Mouse (Mus musculus) heart, embryonic 13.5 days (tissue): ENCODE measurements at regions not wholly inside any gene's neighbourhood (a gene's known extent, or its start where the extent isn't known, plus 50 kb on each side); places are given as distances from the start of the nearest gene placed in this dataset.

Source experiments
- ATAC-seq: fragments of 200-750 bp; cut with Nextera tagmentation; 2 replicates; pipeline ENCODE4 v1.8.0; 2017; ENCODE audit warnings: moderate TSS enrichment; ENCODE audit not compliant: insufficient number of reproducible peaks, low FRiP score, low TSS enrichment; ENCODE audit errors: extremely low read depth
- H3K27ac ChIP-seq: fragments of 300-500 bp; sonication (generic); replicated peaks from 2 replicates; pipeline ENCODE4 v1.5.1; 2015; ENCODE audit warnings: moderate library complexity, mild to moderate bottlenecking, inconsistent platforms
- H3K27me3 ChIP-seq: fragments of 300-500 bp; sonication (generic); replicated peaks from 2 replicates; pipeline ENCODE4 v1.6.1; 2015; ENCODE audit warnings: mild to moderate bottlenecking, inconsistent platforms
- H3K36me3 ChIP-seq: fragments of 300-500 bp; sonication (generic); 2 replicates; pipeline ENCODE4 v1.6.1; 2015; ENCODE audit warnings: mild to moderate bottlenecking, inconsistent platforms
- H3K4me1 ChIP-seq: fragments of 300-500 bp; sonication (generic); 2 replicates; pipeline ENCODE4 v1.6.1; 2015; ENCODE audit warnings: inconsistent platforms
- H3K4me2 ChIP-seq: fragments of 300-500 bp; sonication (generic); 2 replicates; pipeline ENCODE4 v1.6.1; 2015; ENCODE audit warnings: inconsistent platforms, mild to moderate bottlenecking, moderate library complexity
- H3K4me3 ChIP-seq: fragments of 300-500 bp; sonication (generic); 2 replicates; pipeline ENCODE4 v1.5.1; 2015; ENCODE audit warnings: moderate library complexity, mild to moderate bottlenecking, inconsistent platforms
- H3K9ac ChIP-seq: fragments of 300-500 bp; sonication (generic); 2 replicates; pipeline ENCODE4 v1.6.1; 2015; ENCODE audit warnings: inconsistent platforms, mild to moderate bottlenecking, moderate library complexity
- H3K9me3 ChIP-seq: fragments of 300-500 bp; sonication (generic); 2 replicates; pipeline ENCODE4 v1.6.1; 2016; ENCODE audit warnings: inconsistent platforms
- WGBS: fragments of 180-500 bp; shearing (Covaris S2); methylation state at CpG from one replicate; pipeline ENCODE4 v1.1.7; 2015; ENCODE audit warnings: mixed read lengths; 5-methylcytosine and 5-hydroxymethylcytosine counted together

DNA sequence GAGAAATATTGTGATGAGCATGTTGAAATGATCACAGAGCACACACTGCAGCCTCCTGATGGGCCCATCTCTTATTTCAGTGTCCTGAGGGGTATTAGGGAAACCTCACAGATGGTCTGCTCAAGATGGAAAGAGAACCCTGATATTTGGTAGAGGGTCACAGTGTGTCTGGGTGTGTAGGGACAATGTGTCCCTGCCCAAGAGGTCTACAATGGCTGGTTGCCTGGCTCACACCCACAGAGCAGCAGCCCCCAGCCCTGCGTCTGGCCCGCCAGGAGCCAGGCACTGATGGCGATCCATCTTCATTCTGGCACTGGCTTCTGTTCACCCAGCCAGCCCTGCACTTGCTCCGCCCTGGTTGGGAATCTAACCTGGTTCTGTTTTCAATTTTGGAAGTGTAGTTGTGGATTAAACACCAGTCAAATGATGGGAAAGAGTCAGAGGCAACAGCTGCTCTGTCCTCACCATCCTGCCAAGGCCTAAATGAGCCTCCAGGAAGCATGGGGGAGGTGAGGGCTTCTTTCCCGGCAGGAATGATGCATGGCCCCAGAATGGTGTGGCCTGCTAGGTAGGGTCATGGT, 216.5 kb upstream of the Mki67 start:
- ATAC-seq = no peak
- Histone ChIP-seq H3K9me3 (no peaks in the 10 kb centered on the region), H3K36me3 (no peaks in the 10 kb centered on the region), H3K4me2 (no peak overlapping the region), H3K9ac (no peak overlapping the region), H3K27ac (no peak overlapping the region), H3K4me3 (no peak overlapping the region), H3K4me1 (no peaks in the 10 kb centered on the region), H3K27me3 (no peaks in the 10 kb centered on the region)
- whole genome bisulfite sequencing = 60% methylated on average over 5 of the region's 5 CpGs

DNA sequence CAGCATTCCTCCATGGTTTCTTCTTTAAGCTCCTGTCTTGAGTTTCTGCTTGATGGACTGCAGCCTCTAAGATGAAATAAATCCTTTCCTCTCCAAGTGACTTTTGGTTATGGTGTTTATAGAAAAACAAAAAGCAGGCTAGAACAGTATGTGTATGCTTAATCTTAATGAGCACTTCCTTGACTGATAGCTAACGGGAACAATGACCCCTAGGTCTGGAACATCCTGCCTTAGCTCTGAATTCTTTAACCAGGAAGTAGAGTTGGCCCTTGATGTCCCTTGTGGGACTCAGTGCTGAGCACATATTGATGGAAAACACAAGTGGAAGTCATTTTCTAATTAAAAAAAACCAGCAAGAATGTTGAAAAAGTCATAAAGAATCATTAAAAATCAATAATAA, 219.0 kb upstream of the Mki67 start:
- Histone ChIP-seq H3K4me3 (no peak overlapping the region), H3K27me3 (no peaks in the 10 kb centered on the region), H3K9ac (no peak overlapping the region), H3K36me3 (no peaks in the 10 kb centered on the region), H3K27ac (no peak overlapping the region), H3K4me1 (no peaks in the 10 kb centered on the region), H3K9me3 (no peaks in the 10 kb centered on the region), H3K4me2 (no peak overlapping the region)
- WGBS = 51% methylated on average over 1 of the region's 1 CpGs
- ATAC-seq = no peak

DNA sequence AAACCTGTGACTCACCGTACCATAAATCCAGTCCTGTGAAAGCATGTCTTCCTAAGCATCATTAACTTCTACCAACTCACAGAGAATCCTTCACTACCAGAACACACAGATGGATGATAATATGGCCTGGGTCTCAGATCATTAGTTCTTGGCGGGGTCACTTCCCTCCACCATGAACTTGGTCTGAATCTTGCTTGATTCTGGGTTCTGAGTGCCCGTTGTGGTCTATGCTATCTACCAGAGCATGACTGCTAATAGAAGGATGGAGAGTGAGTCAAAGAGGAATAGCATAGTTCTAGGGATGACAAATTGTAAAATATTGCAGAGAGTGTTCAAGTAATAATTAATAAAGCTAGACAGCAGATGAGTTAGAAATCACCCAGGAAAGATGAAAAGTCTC, 221.3 kb upstream of the Mki67 start:
- Histone ChIP-seq H3K27me3 (no peaks in the 10 kb centered on the region), H3K4me3 (no peak overlapping the region)

DNA sequence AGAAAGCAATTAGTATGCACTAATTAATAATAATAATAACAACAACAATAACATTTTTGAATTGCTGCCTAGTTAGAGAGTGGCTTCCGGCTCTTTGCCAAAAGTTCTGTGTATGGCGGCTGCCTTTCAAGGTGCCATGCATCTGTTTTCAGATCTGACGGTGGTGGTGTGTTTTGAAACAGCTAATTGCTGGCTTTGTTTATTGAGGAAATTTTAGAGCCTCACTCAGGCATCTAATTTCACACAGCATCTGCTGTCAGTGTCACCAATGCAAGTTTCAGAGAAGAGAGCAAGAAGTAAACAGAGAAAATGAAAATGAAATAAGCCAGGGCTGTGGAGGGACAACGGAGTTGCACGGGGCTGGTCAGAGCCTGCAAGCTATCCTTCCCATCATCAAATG, 223.2 kb upstream of the Mki67 start:
- 75% methylated on average over 5 of the region's 5 CpGs for WGBS
- H3K9ac ChIP-seq = no peak overlapping the region
- ATAC-seq = no peak

More for the DNA sequence above, 221.3 kb upstream of the Mki67 start:
- Histone ChIP-seq H3K27ac (no peak overlapping the region), H3K4me2 (no peak overlapping the region), H3K9ac (no peak overlapping the region), H3K4me1 (no peaks in the 10 kb centered on the region), H3K9me3 (no peaks in the 10 kb centered on the region), H3K36me3 (no peaks in the 10 kb centered on the region)
- no peak for ATAC-seq
- WGBS = 77% methylated on average over 3 of the region's 3 CpGs

DNA sequence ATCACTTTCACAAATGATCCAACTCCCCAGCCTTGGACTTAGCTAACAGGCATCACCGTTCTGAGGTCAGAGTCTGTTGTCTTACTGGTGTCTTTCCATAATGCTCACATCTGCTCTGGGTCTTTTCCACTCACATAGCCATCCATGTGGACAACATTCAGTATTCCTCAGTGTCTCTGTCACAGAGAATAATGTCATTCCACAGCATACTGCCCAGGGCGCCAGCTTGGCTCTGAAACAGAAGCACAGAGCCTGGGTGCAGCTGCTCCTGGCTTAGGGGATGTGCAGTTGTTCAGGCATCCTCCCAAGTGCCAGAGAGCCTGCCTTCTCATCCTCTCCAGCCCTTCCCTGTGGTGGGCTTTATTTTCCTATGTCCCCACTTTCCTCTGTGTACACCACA, 226.7 kb upstream of the Mki67 start:
- Histone ChIP-seq H3K4me1 (no peaks in the 10 kb centered on the region), H3K27ac (no peak overlapping the region), H3K4me3 (no peak overlapping the region), H3K9me3 (no peaks in the 10 kb centered on the region), H3K4me2 (no peak overlapping the region), H3K9ac (no peak overlapping the region), H3K36me3 (no peaks in the 10 kb centered on the region), H3K27me3 (no peaks in the 10 kb centered on the region)
- no peak for ATAC-seq
- 66% methylated on average over 2 of the region's 2 CpGs for WGBS

More for the DNA sequence above, 223.2 kb upstream of the Mki67 start:
- Histone ChIP-seq H3K4me3 (no peak overlapping the region), H3K4me1 (no peaks in the 10 kb centered on the region), H3K4me2 (no peak overlapping the region), H3K27me3 (no peaks in the 10 kb centered on the region), H3K9me3 (no peaks in the 10 kb centered on the region), H3K27ac (no peak overlapping the region), H3K36me3 (no peaks in the 10 kb centered on the region)

DNA sequence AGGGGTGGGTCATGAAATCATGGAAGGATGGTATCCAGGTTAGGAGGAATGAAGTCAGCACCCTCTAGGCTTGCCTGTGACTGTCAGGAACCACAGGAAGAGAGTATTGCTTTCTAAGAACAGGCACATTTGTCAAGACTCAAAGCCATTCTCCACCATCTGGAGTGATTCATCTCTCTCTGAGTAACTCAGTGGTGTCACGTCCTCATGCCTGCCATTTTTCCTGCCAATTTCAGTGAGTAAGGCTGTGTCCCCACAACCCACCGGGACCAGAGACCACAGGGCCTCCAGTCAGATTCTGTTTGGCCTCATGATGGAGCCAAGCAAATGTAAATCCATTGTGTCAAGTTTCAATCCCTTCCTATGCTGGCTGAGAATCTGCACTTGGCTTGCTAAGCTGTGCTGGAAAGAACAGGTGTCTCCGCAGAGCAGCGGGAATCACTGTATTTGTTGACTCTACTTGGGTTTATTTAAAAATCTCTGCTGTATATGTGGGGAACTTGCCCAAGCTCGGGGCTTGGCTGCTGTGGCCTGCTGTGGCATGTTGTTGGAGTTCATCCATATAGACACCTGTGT, 230.0 kb upstream of the Mki67 start:
- Histone ChIP-seq H3K36me3 (no peaks in the 10 kb centered on the region), H3K27me3 (no peaks in the 10 kb centered on the region; the same call in 1 of the 2 replicates), H3K4me2 (no peak overlapping the region), H3K4me1 (no peaks in the 10 kb centered on the region), H3K4me3 (no peak overlapping the region), H3K9me3 (no peaks in the 10 kb centered on the region), H3K27ac (no peak overlapping the region), H3K9ac (no peak overlapping the region)
- WGBS = 73% methylated on average over 5 of the region's 5 CpGs
- no peak for ATAC-seq

DNA sequence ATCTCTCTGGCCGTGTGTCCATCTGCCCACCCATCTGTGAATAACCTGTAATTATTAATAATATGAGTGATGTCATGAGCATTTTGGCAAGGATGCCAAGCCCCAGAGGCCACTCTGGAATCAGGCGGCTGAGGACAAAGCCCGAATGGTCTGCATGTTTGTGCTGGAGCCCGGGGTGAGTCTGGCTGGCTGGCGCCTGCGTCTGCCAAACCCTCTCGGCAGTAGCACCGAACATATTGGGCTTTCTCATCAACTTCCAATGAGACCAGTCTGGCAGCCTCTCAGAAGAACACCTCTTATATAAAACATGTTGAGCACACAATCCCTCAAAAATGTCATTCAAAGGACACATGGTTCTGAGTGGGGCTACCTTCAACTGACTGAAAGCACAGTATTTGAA, 244.9 kb upstream of the Mki67 start:
- Histone ChIP-seq H3K4me2 (no peak overlapping the region), H3K27ac (no peak overlapping the region), H3K36me3 (no peaks in the 10 kb centered on the region), H3K4me1 (no peaks in the 10 kb centered on the region), H3K27me3 (no peaks in the 10 kb centered on the region), H3K9ac (no peak overlapping the region), H3K4me3 (no peak overlapping the region), H3K9me3 (no peaks in the 10 kb centered on the region)
- no peak for ATAC-seq
- WGBS = 83% methylated on average over 8 of the region's 8 CpGs

DNA sequence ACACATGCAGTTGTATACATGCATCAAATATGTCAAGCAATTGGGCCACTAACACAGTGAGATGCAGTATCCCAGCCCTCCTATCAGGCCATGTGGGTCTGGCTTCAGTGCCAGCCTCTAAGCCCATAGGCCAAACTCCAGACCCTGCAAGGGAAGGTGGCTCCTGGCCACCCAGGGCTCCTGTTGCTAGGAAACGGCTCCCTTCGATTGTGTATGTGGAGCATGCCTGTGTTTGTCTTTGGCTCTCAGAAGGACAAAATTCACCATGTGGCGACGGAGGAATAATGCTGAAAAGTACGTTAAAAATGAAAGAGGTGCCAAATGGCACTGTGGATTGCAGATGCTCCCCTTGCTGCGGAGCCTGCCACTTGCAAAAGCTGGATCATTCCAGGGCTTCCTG, 249.4 kb upstream of the Mki67 start:
- no peaks in the 10 kb centered on the region for H3K4me1 ChIP-seq
- no peaks in the 10 kb centered on the region for H3K36me3 ChIP-seq
- ATAC-seq = no peak
- no peak overlapping the region for H3K4me3 ChIP-seq
- no peak overlapping the region for H3K4me2 ChIP-seq
- 62% methylated on average over 6 of the region's 6 CpGs for WGBS
- H3K27me3 ChIP-seq = 0 out of 2 replicates have a peak, but pooled peaks cover 4% of the 10 kb centered on the region
- H3K9ac ChIP-seq = no peak overlapping the region
- H3K27ac ChIP-seq = no peak overlapping the region
- no peaks in the 10 kb centered on the region for H3K9me3 ChIP-seq

DNA sequence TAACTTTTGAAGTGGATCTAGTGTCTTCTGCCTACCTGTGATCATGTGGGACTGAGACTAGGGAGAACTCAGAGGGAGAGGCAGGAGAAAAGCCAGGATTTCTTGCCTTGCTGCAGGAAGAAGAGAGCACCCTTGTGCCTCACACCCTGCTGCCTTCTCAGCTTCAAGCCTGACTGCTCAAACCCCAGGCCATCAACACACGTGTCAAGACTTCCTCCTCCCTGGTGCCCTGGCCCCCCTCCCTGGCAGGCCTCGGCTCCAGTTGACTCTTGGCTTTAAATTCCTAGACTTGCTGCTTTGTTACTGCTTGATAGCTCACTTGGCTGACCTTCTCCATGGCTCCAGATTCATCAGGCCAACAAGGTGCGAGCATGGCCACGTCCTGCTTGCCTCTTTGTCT, 250.1 kb upstream of the Mki67 start:
- WGBS = 47% methylated on average over 4 of the region's 4 CpGs
- no peak for ATAC-seq
- H3K4me1 ChIP-seq = no peaks in the 10 kb centered on the region
- no peak overlapping the region for H3K4me3 ChIP-seq
- no peaks in the 10 kb centered on the region for H3K9me3 ChIP-seq
- no peak overlapping the region for H3K4me2 ChIP-seq
- 0 out of 2 replicates have a peak, but pooled peaks cover 8% of the 10 kb centered on the region for H3K27me3 ChIP-seq
- H3K9ac ChIP-seq = no peak overlapping the region
- no peak overlapping the region for H3K27ac ChIP-seq
- H3K36me3 ChIP-seq = no peaks in the 10 kb centered on the region

DNA sequence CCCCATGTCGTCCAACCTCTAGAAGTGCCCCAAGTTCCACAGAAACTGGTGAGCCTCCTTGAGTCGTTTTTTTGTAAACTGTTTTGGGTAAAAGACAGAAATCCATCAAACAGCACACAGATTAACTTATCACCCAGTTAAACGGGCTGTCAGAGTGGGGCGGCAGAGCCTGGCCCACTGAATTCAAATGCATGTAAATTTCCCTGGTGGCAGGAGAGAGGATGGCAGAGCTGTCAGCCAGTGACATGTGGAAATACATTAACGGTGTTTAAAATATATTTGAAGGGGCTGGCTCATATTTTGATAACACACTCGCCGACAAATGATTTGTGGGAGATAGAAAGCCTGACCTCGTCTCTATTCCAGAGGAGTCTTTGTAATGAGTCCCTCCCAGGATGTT, 252.5 kb upstream of the Mki67 start:
- Histone ChIP-seq H3K36me3 (no peaks in the 10 kb centered on the region), H3K4me2 (no peak overlapping the region), H3K27me3 (0 out of 2 replicates have a peak, but pooled peaks cover 8% of the 10 kb centered on the region), H3K4me3 (no peak overlapping the region), H3K9me3 (no peaks in the 10 kb centered on the region), H3K9ac (no peak overlapping the region), H3K4me1 (no peaks in the 10 kb centered on the region), H3K27ac (no peak overlapping the region)
- WGBS = 41% methylated on average over 8 of the region's 8 CpGs
- no peak for ATAC-seq

DNA sequence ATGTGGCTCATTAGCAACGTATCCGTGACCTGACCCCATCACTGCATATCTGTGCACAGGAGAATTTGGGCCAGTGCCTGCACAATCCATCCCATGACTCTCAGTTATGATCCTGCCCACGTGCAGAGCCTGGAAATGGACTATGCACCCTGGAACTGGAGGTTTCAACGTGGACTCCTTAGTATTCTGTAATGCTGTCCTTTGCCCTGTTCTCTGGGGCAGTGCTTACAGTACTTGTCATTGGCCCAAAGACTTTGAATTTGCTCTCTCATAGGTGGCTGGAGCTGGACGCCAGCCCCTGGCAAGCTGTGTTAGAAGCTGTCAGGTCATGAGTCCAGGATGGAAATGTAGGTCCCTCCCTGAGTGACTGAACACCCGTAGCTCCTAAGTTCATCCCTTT, 269.9 kb upstream of the Mki67 start:
- H3K36me3 ChIP-seq = no peaks in the 10 kb centered on the region
- H3K4me3 ChIP-seq = no peak overlapping the region
- no peaks in the 10 kb centered on the region for H3K9me3 ChIP-seq
- no peak overlapping the region for H3K9ac ChIP-seq
- H3K4me1 ChIP-seq = no peaks in the 10 kb centered on the region
- peaks cover 57% of the 10 kb centered on the region for H3K27me3 ChIP-seq
- WGBS = 68% methylated on average over 6 of the region's 6 CpGs
- ATAC-seq = no peak
- H3K4me2 ChIP-seq = no peak overlapping the region
- H3K27ac ChIP-seq = no peak overlapping the region

DNA sequence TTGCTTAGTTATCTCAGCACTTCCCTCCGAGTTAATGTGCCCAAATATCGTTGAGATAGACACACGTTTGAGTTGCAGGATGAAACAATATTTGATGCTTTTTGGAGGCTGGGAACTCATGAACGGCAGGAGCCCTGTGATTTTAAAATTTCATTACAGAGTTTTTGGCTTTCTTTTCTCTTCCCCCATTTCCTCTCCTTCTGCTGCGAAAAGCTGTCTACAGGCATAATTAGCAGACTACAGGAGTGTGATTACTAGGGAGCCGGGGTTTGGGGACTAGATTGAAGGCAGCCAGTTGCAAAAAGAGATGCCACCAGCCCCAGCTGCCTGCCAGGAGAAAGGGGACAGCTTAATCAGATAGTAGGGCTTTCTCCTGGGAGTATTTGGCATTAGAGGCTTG, 274.2 kb upstream of the Mki67 start:
- H3K4me1 ChIP-seq = no peaks in the 10 kb centered on the region
- H3K27me3 ChIP-seq = peaks cover 79% of the 10 kb centered on the region
- ATAC-seq = no peak
- H3K4me2 ChIP-seq = no peak overlapping the region
- H3K9me3 ChIP-seq = no peaks in the 10 kb centered on the region
- no peaks in the 10 kb centered on the region for H3K36me3 ChIP-seq
- WGBS = 61% methylated on average over 6 of the region's 6 CpGs
- no peak overlapping the region for H3K9ac ChIP-seq
- no peak overlapping the region for H3K4me3 ChIP-seq
- no peak overlapping the region for H3K27ac ChIP-seq
